Mouse (Mus musculus) forebrain, embryonic 13.5 days (tissue): ENCODE results near the gene Ccdc62. TPM values are rescaled to one million over a fixed set of nuclear protein-coding genes. Genes with fewer than 3 reads are reported as not detected.

ENCODE experiments used
- microRNA-seq: library from miRNA; unstranded; fragments of <30 nt; microRNA quantifications from one replicate; pipeline ENCODE4, GENCODE M21; 2016
- polyA plus RNA-seq: library from polyadenylated mRNA; unstranded; fragments of >200 nt; fragmentation: Nextera tagmentation; extraction: Ambion mirVana; gene quantifications from 2 replicates; pipeline ENCODE4 v1.2.1, GENCODE M21; 2015

Ccdc62 gene
- polyA plus RNA-seq, 1 experiment from 2014 or later: 6.0 TPM

Small RNA genes within 50 kb of the gene (microRNA-seq; reads per million reads assigned to microRNA genes)
- not detected for gene Mir7032

Other genes starting within 250 kb of the Ccdc62 start
- 65.5 and 78.3 TPM in 2 replicates for gene Clip1, start 246.1 kb upstream of the Ccdc62 start, polyA plus RNA-seq
- 85.1 and 97.4 TPM in 2 replicates for gene Zcchc8, start 209.6 kb upstream of the Ccdc62 start, polyA plus RNA-seq
- 167 and 172 TPM in 2 replicates for gene Rsrc2, start 181.3 kb upstream of the Ccdc62 start, polyA plus RNA-seq
- 28.1 and 28.3 TPM in 2 replicates for gene Kntc1, start 181.0 kb upstream of the Ccdc62 start, polyA plus RNA-seq
- gene Hcar2, start 65.2 kb upstream of the Ccdc62 start, polyA plus RNA-seq: not detected in 2 replicates
- 0.13 and 0.16 TPM in 2 replicates for gene Hcar1, start 50.7 kb upstream of the Ccdc62 start, polyA plus RNA-seq
- 139 and 160 TPM in 2 replicates for gene Denr, start 23.5 kb upstream of the Ccdc62 start, polyA plus RNA-seq
- 1.9 and 3.4 TPM in 2 replicates for gene Gm43518, start 3.3 kb upstream of the Ccdc62 start, polyA plus RNA-seq
- gene Hip1r, start 42.9 kb downstream of the Ccdc62 start, polyA plus RNA-seq: 16.2 and 16.8 TPM in 2 replicates
- gene Vps37b, start 101.6 kb downstream of the Ccdc62 start, polyA plus RNA-seq: 86.5 and 92.2 TPM in 2 replicates
- 5.8 and 6.1 TPM in 2 replicates for gene Abcb9, start 165.1 kb downstream of the Ccdc62 start, polyA plus RNA-seq
- gene Ogfod2, start 181.6 kb downstream of the Ccdc62 start, polyA plus RNA-seq: 23.5 and 24.3 TPM in 2 replicates
- gene Arl6ip4, start 185.4 kb downstream of the Ccdc62 start, polyA plus RNA-seq: 80.8 and 83.0 TPM in 2 replicates